Mouse (Mus musculus): ENCODE data around the gene Nfil3. TPM values are rescaled to one million over a fixed set of nuclear protein-coding genes. Genes with fewer than 3 reads are reported as not detected.

The Nfil3 gene
- polyA plus RNA-seq, 1 experiment = 4.0 TPM

GRCm38 (mm10) chr13:52921966-52922365, 58.9 kb downstream of the Nfil3 start:
- Histone ChIP-seq H3K27me3 (replicated peaks; ENCODE audit: control insufficient read depth, insufficient read depth, low read length) (no peaks in the 10 kb centered on the region), H3K27ac (ENCODE audit: insufficient read depth, low read depth, low read length) (no peak overlapping the region), H3K4me3 (ENCODE audit: insufficient read depth, low read depth, low read length) (no peak overlapping the region), H3K4me1 (ENCODE audit: control insufficient read depth, insufficient read depth, low read length) (peaks cover 21% of the 10 kb centered on the region; the same call in 1 of the 2 replicates), H3K36me3 (ENCODE audit: control insufficient read depth, insufficient read depth, low read length) (no peaks in the 10 kb centered on the region)
- 67% methylated on average over 8 of the region's 8 CpGs for WGBS
- no peak for TF ChIP-seq POLR2A (IDR thresholded peaks at IDR 0.05; ENCODE audit: low read depth, low read length)
- no peak for TF ChIP-seq CTCF (conservative IDR thresholded peaks at IDR 0.05; ENCODE audit: insufficient read depth, insufficient read length, low read depth, low read length)
- DNase-seq = no peak

- TF ChIP-seq POLR2A (IDR thresholded peaks at IDR 0.05; ENCODE audit: low read depth, low read length) = no peak
- TF ChIP-seq CTCF (conservative IDR thresholded peaks at IDR 0.05; ENCODE audit: insufficient read depth, insufficient read length, low read depth, low read length) = no peak
- H3K27ac ChIP-seq (ENCODE audit: insufficient read depth, low read depth, low read length) = peak overlapping the region; percentile 10; the same call in 1 of the 2 replicates
- H3K4me1 ChIP-seq (ENCODE audit: control insufficient read depth, insufficient read depth, low read length) = peaks cover 17% of the 10 kb centered on the region; the same call in 1 of the 2 replicates
- no peaks in the 10 kb centered on the region for H3K36me3 ChIP-seq (ENCODE audit: control insufficient read depth, insufficient read depth, low read length)
- DNase-seq = peak; percentile 87
- no peaks in the 10 kb centered on the region for H3K27me3 ChIP-seq (replicated peaks; ENCODE audit: control insufficient read depth, insufficient read depth, low read length)
- WGBS = 48% methylated on average over 7 of the region's 7 CpGs
- H3K4me3 ChIP-seq (ENCODE audit: insufficient read depth, low read depth, low read length) = no peak overlapping the region
Measured at GRCm38 (mm10) chr13:52921065-52921825, 59.6 kb downstream of the Nfil3 start.

GRCm38 (mm10) chr13:52919790-52920352, 61.0 kb downstream of the Nfil3 start:
- TF ChIP-seq CTCF (conservative IDR thresholded peaks at IDR 0.05; ENCODE audit: insufficient read depth, insufficient read length, low read depth, low read length) (no peak), POLR2A (IDR thresholded peaks at IDR 0.05; ENCODE audit: low read depth, low read length) (no peak)
- H3K4me3 ChIP-seq (ENCODE audit: insufficient read depth, low read depth, low read length) = no peak overlapping the region
- no peaks in the 10 kb centered on the region for H3K27me3 ChIP-seq (replicated peaks; ENCODE audit: control insufficient read depth, insufficient read depth, low read length)
- peaks cover 17% of the 10 kb centered on the region; the same call in 1 of the 2 replicates for H3K4me1 ChIP-seq (ENCODE audit: control insufficient read depth, insufficient read depth, low read length)
- DNase-seq = no peak
- H3K36me3 ChIP-seq (ENCODE audit: control insufficient read depth, insufficient read depth, low read length) = no peaks in the 10 kb centered on the region
- no peak overlapping the region for H3K27ac ChIP-seq (ENCODE audit: insufficient read depth, low read depth, low read length)
- 67% methylated on average over 10 of the region's 10 CpGs for WGBS

GRCm38 (mm10) chr13:52918333-52918732, 62.5 kb downstream of the Nfil3 start:
- DNase-seq = no peak
- Histone ChIP-seq H3K4me1 (ENCODE audit: control insufficient read depth, insufficient read depth, low read length) (peaks cover 14% of the 10 kb centered on the region; the same call in 1 of the 2 replicates), H3K4me3 (ENCODE audit: insufficient read depth, low read depth, low read length) (no peak overlapping the region), H3K36me3 (ENCODE audit: control insufficient read depth, insufficient read depth, low read length) (no peaks in the 10 kb centered on the region), H3K27me3 (replicated peaks; ENCODE audit: control insufficient read depth, insufficient read depth, low read length) (no peaks in the 10 kb centered on the region), H3K27ac (ENCODE audit: insufficient read depth, low read depth, low read length) (no peak overlapping the region)
- TF ChIP-seq POLR2A (IDR thresholded peaks at IDR 0.05; ENCODE audit: low read depth, low read length) = no peak
- TF ChIP-seq CTCF (conservative IDR thresholded peaks at IDR 0.05; ENCODE audit: insufficient read depth, insufficient read length, low read depth, low read length) = no peak
- WGBS = 92% methylated on average over 5 of the region's 5 CpGs

Other genes with a start within 250 kb of the Nfil3 start
- 72.7 and 88.6 TPM in 2 replicates for gene Auh, start 51.4 kb downstream of the Nfil3 start, polyA plus RNA-seq (2012; rRNA removed)

All from kidney, adult 2 months (tissue).